Mouse (Mus musculus) hindbrain, postnatal 0 days (tissue): Measurements from ENCODE around the gene Ush2a. TPM values are rescaled to one million over a fixed set of nuclear protein-coding genes. Genes with fewer than 3 reads are reported as not detected.

Experiments
- ATAC-seq: fragments of 200-750 bp; cut with Nextera tagmentation; 2 replicates; pipeline ENCODE4 v1.8.0; 2017; ENCODE audit warnings: mild to moderate bottlenecking, moderate TSS enrichment, moderate library complexity
- DNase-seq: peaks from one replicate; pipeline ENCODE4 v3.0.0-alpha.2; 2015; ENCODE audit warnings: low spot score
- H3K27ac ChIP-seq: fragments of 300-500 bp; sonication (generic); 2 replicates; pipeline ENCODE4 v1.5.1; 2014; ENCODE audit warnings: mild to moderate bottlenecking
- H3K27me3 ChIP-seq: fragments of 300-500 bp; sonication (generic); 2 replicates; pipeline ENCODE4 v1.6.1; 2014; ENCODE audit warnings: low read length, mixed read lengths; ENCODE audit not compliant: insufficient read depth
- H3K36me3 ChIP-seq: fragments of 300-500 bp; sonication (generic); 2 replicates; pipeline ENCODE4 v1.6.1; 2014; ENCODE audit warnings: low read length, mixed read lengths; ENCODE audit not compliant: insufficient read depth
- H3K4me1 ChIP-seq: fragments of 300-500 bp; sonication (generic); 2 replicates; pipeline ENCODE4 v1.6.1; 2014; ENCODE audit warnings: antibody characterized with exemption, low read length, mixed read lengths; ENCODE audit not compliant: insufficient read depth
- H3K4me2 ChIP-seq: fragments of 300-500 bp; sonication (generic); 2 replicates; pipeline ENCODE4 v1.6.1; 2014; ENCODE audit warnings: low read depth, mild to moderate bottlenecking, low read length, moderate library complexity, mixed read lengths
- H3K4me3 ChIP-seq: fragments of 300-500 bp; sonication (generic); 2 replicates; pipeline ENCODE4 v1.5.1; 2014; ENCODE audit warnings: low read length
- H3K9ac ChIP-seq: fragments of 300-500 bp; sonication (generic); replicated peaks from 2 replicates; pipeline ENCODE4 v1.6.1; 2014; ENCODE audit warnings: mild to moderate bottlenecking, low read length, moderate library complexity, mixed read lengths
- H3K9me3 ChIP-seq: fragments of 300-500 bp; sonication (generic); 2 replicates; pipeline ENCODE4 v1.6.1; 2016; ENCODE audit warnings: low read length, mixed read lengths
- CTCF ChIP-seq: IDR thresholded peaks from 2 replicates; pipeline ENCODE4 v1.5.1; 2016; ENCODE audit warnings: antibody characterized with exemption, control low read depth, low read depth
- WGBS: fragments of 180-500 bp; shearing (Covaris S2); extraction: QIAGEN DNeasy Blood & Tissue Kit; methylation state at CpG from one replicate; pipeline ENCODE4 v1.1.7; 2014; 5-methylcytosine and 5-hydroxymethylcytosine counted together
- polyA plus RNA-seq: library from polyadenylated mRNA; unstranded; fragments of >200 nt; fragmentation: Nextera tagmentation; extraction: Ambion mirVana; gene quantifications from 2 replicates; pipeline ENCODE4 v1.2.1, GENCODE M21; 2015
- total RNA-seq: library from RNA; depleted of rRNA; stranded (reverse); fragments of >200 nt; gene quantifications from 2 replicates; pipeline ENCODE4 v1.2.3, GENCODE M21; 2014

The Ush2a gene
- total and polyA plus RNA-seq, 2 experiments from 2014 or later = 0.44 to 1.5 TPM

GRCm38 (mm10) chr1:188385733-188386261 is 124.0 kb downstream of the Ush2a start:
- no peaks in the 10 kb centered on the region for H3K9me3 ChIP-seq
- no peaks in the 10 kb centered on the region for H3K27me3 ChIP-seq
- TF ChIP-seq CTCF = no peak

GRCm38 (mm10) chr1:188387321-188387720 is 125.5 kb downstream of the Ush2a start:
- no peaks in the 10 kb centered on the region for H3K4me1 ChIP-seq
- no peak overlapping the region for H3K9ac ChIP-seq
- no peak overlapping the region for H3K4me2 ChIP-seq
- no peaks in the 10 kb centered on the region for H3K27me3 ChIP-seq
- no peak for DNase-seq
- ATAC-seq = no peak
- no peaks in the 10 kb centered on the region for H3K36me3 ChIP-seq
- H3K27ac ChIP-seq = no peak overlapping the region
- H3K9me3 ChIP-seq = no peaks in the 10 kb centered on the region
- WGBS = 89% methylated on average over 3 of the region's 3 CpGs
- TF ChIP-seq CTCF = no peak
- H3K4me3 ChIP-seq = no peak overlapping the region

More at GRCm38 (mm10) chr1:188385733-188386261, 124.0 kb downstream of the Ush2a start:
- H3K4me1 ChIP-seq = no peaks in the 10 kb centered on the region
- 57% methylated on average over 7 of the region's 7 CpGs for WGBS
- DNase-seq (no peak), ATAC-seq (no peak)
- no peak overlapping the region for H3K9ac ChIP-seq
- H3K36me3 ChIP-seq = no peaks in the 10 kb centered on the region
- no peak overlapping the region for H3K4me2 ChIP-seq
- no peak overlapping the region for H3K4me3 ChIP-seq
- H3K27ac ChIP-seq = no peak overlapping the region

GRCm38 (mm10) chr1:188387820-188388471 is 126.1 kb downstream of the Ush2a start:
- Histone ChIP-seq H3K4me3 (no peak overlapping the region), H3K9ac (no peak overlapping the region), H3K27ac (no peak overlapping the region), H3K9me3 (no peaks in the 10 kb centered on the region), H3K36me3 (no peaks in the 10 kb centered on the region), H3K27me3 (no peaks in the 10 kb centered on the region), H3K4me2 (no peak overlapping the region), H3K4me1 (no peaks in the 10 kb centered on the region)
- TF ChIP-seq CTCF = no peak
- ATAC-seq (no peak), DNase-seq (no peak)
- 82% methylated on average over 2 of the region's 2 CpGs for WGBS

- ATAC-seq = no peak
- Histone ChIP-seq H3K4me3 (no peak overlapping the region), H3K9ac (no peak overlapping the region), H3K9me3 (no peaks in the 10 kb centered on the region), H3K27me3 (no peaks in the 10 kb centered on the region), H3K36me3 (no peaks in the 10 kb centered on the region), H3K4me2 (no peak overlapping the region), H3K4me1 (no peaks in the 10 kb centered on the region), H3K27ac (no peak overlapping the region)
- no peak for TF ChIP-seq CTCF
- 61% methylated on average over 6 of the region's 6 CpGs for WGBS
- no peak for DNase-seq
Observed at GRCm38 (mm10) chr1:188390080-188390479, 128.3 kb downstream of the Ush2a start.

- TF ChIP-seq CTCF = no peak
- no peak for DNase-seq
- WGBS = 89% methylated on average over 4 of the region's 4 CpGs
Observed at GRCm38 (mm10) chr1:188407176-188407575, 145.4 kb downstream of the Ush2a start.

GRCm38 (mm10) chr1:188407613-188408386 is 146.0 kb downstream of the Ush2a start:
- Histone ChIP-seq H3K9me3 (no peaks in the 10 kb centered on the region), H3K4me3 (no peak overlapping the region), H3K27me3 (no peaks in the 10 kb centered on the region), H3K36me3 (no peaks in the 10 kb centered on the region), H3K9ac (no peak overlapping the region), H3K27ac (no peak overlapping the region), H3K4me1 (no peaks in the 10 kb centered on the region), H3K4me2 (no peak overlapping the region)
- WGBS = 80% methylated on average over 8 of the region's 8 CpGs
- TF ChIP-seq CTCF = no peak
- ATAC-seq (no peak), DNase-seq (no peak)

More at GRCm38 (mm10) chr1:188407176-188407575, 145.4 kb downstream of the Ush2a start:
- no peak overlapping the region for H3K27ac ChIP-seq
- no peaks in the 10 kb centered on the region for H3K36me3 ChIP-seq
- H3K4me1 ChIP-seq = no peaks in the 10 kb centered on the region
- no peak overlapping the region for H3K9ac ChIP-seq
- no peaks in the 10 kb centered on the region for H3K9me3 ChIP-seq
- ATAC-seq = no peak
- no peaks in the 10 kb centered on the region for H3K27me3 ChIP-seq
- no peak overlapping the region for H3K4me3 ChIP-seq
- no peak overlapping the region for H3K4me2 ChIP-seq

- H3K36me3 ChIP-seq = no peaks in the 10 kb centered on the region
- no peak for TF ChIP-seq CTCF
Observed at GRCm38 (mm10) chr1:188410547-188410946, 148.7 kb downstream of the Ush2a start.

More at GRCm38 (mm10) chr1:188410547-188410946, 148.7 kb downstream of the Ush2a start:
- WGBS = 93% methylated on average over 3 of the region's 3 CpGs
- Histone ChIP-seq H3K9me3 (no peaks in the 10 kb centered on the region), H3K4me2 (no peak overlapping the region), H3K27ac (no peak overlapping the region), H3K9ac (no peak overlapping the region), H3K27me3 (no peaks in the 10 kb centered on the region), H3K4me1 (no peaks in the 10 kb centered on the region), H3K4me3 (no peak overlapping the region)
- ATAC-seq (no peak), DNase-seq (no peak)
